Mouse (Mus musculus): ENCODE measurements around the gene Col11a1.

Gene Col11a1

GRCm38 (mm10) chr3:114029971-114030635 is at the start of gene Col11a1:
Col11a1 (plus strand) TSS chr3:114030540.
- DNase-seq (ENCODE audit: low read depth): no peak

GRCm38 (mm10) chr3:113990936-113991335 is 39.4 kb upstream of the Col11a1 start:
- no peak for DNase-seq (ENCODE audit: low read depth)

GRCm38 (mm10) chr3:114030886-114031285 is 546 bp downstream of the Col11a1 start:
- no peak for DNase-seq (ENCODE audit: low read depth)

GRCm38 (mm10) chr3:114031351-114032213 is 1.2 kb downstream of the Col11a1 start:
- DNase-seq (ENCODE audit: low read depth): no peak

GRCm38 (mm10) chr3:114032333-114032732 is 2.0 kb downstream of the Col11a1 start:
- DNase-seq (ENCODE audit: low read depth): peak; percentile 10

GRCm38 (mm10) chr3:114052406-114052805 is 22.1 kb downstream of the Col11a1 start:
- no peak for DNase-seq (ENCODE audit: low read depth)

- peak; percentile 58 for DNase-seq (ENCODE audit: low read depth)
These were observed 23.2 kb downstream of the Col11a1 start for GRCm38 (mm10) chr3:114053501-114053900.

GRCm38 (mm10) chr3:114065123-114065522 is 34.8 kb downstream of the Col11a1 start:
- DNase-seq (ENCODE audit: low read depth): no peak

- DNase-seq (ENCODE audit: low read depth): no peak
These were observed 35.2 kb downstream of the Col11a1 start for GRCm38 (mm10) chr3:114065587-114065986.

GRCm38 (mm10) chr3:114099335-114099734 is 69.0 kb downstream of the Col11a1 start:
- peak; percentile 5 for DNase-seq (ENCODE audit: low read depth)

GRCm38 (mm10) chr3:114107099-114107498 is 76.8 kb downstream of the Col11a1 start:
- DNase-seq (ENCODE audit: low read depth): peak; percentile 55

- DNase-seq (ENCODE audit: low read depth): peak; percentile 47
These were observed 116.8 kb downstream of the Col11a1 start for GRCm38 (mm10) chr3:114147140-114147539.

GRCm38 (mm10) chr3:114197964-114198750 is 167.8 kb downstream of the Col11a1 start:
- no peak for DNase-seq (ENCODE audit: low read depth)

- no peak for DNase-seq (ENCODE audit: low read depth)
These were observed 181.9 kb downstream of the Col11a1 start for GRCm38 (mm10) chr3:114212255-114212654.

- DNase-seq (ENCODE audit: low read depth): no peak
These were observed 185.8 kb downstream of the Col11a1 start for GRCm38 (mm10) chr3:114216105-114216504.

GRCm38 (mm10) chr3:114229501-114229900 is 199.2 kb downstream of the Col11a1 start:
- peak; percentile 2 for DNase-seq (ENCODE audit: low read depth)

Measured in 416B (cell line).